Mouse (Mus musculus): Measurements from ENCODE around the gene Arfgef3. TPM values are rescaled to one million over a fixed set of nuclear protein-coding genes. Genes with fewer than 3 reads are reported as not detected.
"Not testable (repeated sequence)": the region's sequence is repeated elsewhere in the genome, so short reads cannot be mapped to it uniquely, and the experiment has no call there.

The Arfgef3 gene
- polyA plus RNA-seq, 1 experiment from 2014 or later, result 2.8 TPM

- Histone ChIP-seq H3K27me3 (no peaks in the 10 kb centered on the region), H3K27ac (no peak overlapping the region), H3K4me2 (replicated peaks) (no peak overlapping the region), H3K4me1 (no peaks in the 10 kb centered on the region), H3K4me3 (no peak overlapping the region), H3K36me3 (no peaks in the 10 kb centered on the region), H3K9ac (no peak overlapping the region), H3K9me3 (replicated peaks) (no peaks in the 10 kb centered on the region)
- ATAC-seq (ENCODE audit: low FRiP score), result no peak
- 87% methylated on average over 7 of the region's 7 CpGs for WGBS
Observed at GRCm38 (mm10) chr10:18634405-18634985, 109.3 kb downstream of the Arfgef3 start.

GRCm38 (mm10) chr10:18630498-18630897, 113.3 kb downstream of the Arfgef3 start:
- 82% methylated on average over 8 of the region's 8 CpGs for WGBS
- Histone ChIP-seq H3K4me2 (replicated peaks) (no peak overlapping the region), H3K4me1 (no peaks in the 10 kb centered on the region), H3K9ac (no peak overlapping the region), H3K4me3 (no peak overlapping the region), H3K36me3 (0 out of 2 replicates have a peak, but pooled peaks cover 3% of the 10 kb centered on the region), H3K27ac (no peak overlapping the region), H3K27me3 (no peaks in the 10 kb centered on the region), H3K9me3 (replicated peaks) (no peaks in the 10 kb centered on the region)
- ATAC-seq (ENCODE audit: low FRiP score), result no peak

GRCm38 (mm10) chr10:18627530-18627929, 116.2 kb downstream of the Arfgef3 start:
- no peaks in the 10 kb centered on the region for H3K4me1 ChIP-seq
- H3K27me3 ChIP-seq, result no peaks in the 10 kb centered on the region
- no peak overlapping the region for H3K4me3 ChIP-seq
- H3K9ac ChIP-seq, result no peak overlapping the region
- no peak for ATAC-seq (ENCODE audit: low FRiP score)
- H3K36me3 ChIP-seq, result 0 out of 2 replicates have a peak, but pooled peaks cover 3% of the 10 kb centered on the region
- WGBS, result 83% methylated on average over 6 of the region's 6 CpGs
- H3K4me2 ChIP-seq (replicated peaks), result no peak overlapping the region
- no peaks in the 10 kb centered on the region for H3K9me3 ChIP-seq (replicated peaks)
- H3K27ac ChIP-seq, result no peak overlapping the region

GRCm38 (mm10) chr10:18612796-18613195, 131.0 kb downstream of the Arfgef3 start:
- no peak overlapping the region for H3K27ac ChIP-seq
- no peaks in the 10 kb centered on the region for H3K9me3 ChIP-seq (replicated peaks)
- no peak for ATAC-seq (ENCODE audit: low FRiP score)
- WGBS, result 88% methylated on average over 2 of the region's 2 CpGs
- H3K4me1 ChIP-seq, result no peaks in the 10 kb centered on the region
- no peak overlapping the region for H3K9ac ChIP-seq
- no peaks in the 10 kb centered on the region for H3K27me3 ChIP-seq
- no peak overlapping the region for H3K4me2 ChIP-seq (replicated peaks)
- H3K36me3 ChIP-seq, result no peaks in the 10 kb centered on the region
- no peak overlapping the region for H3K4me3 ChIP-seq

- H3K4me1 ChIP-seq; ATAC-seq (ENCODE audit: low FRiP score); H3K27me3 ChIP-seq; H3K9me3 ChIP-seq (replicated peaks); H3K4me2 ChIP-seq (replicated peaks); H3K27ac ChIP-seq; H3K4me3 ChIP-seq; H3K36me3 ChIP-seq; H3K9ac ChIP-seq: not testable (repeated sequence)
- WGBS, result 48% methylated on average over 5 of the region's 5 CpGs
Observed at GRCm38 (mm10) chr10:18604827-18605535, 138.8 kb downstream of the Arfgef3 start.

GRCm38 (mm10) chr10:18602030-18602429, 141.7 kb downstream of the Arfgef3 start:
- 16% methylated on average over 4 of the region's 4 CpGs for WGBS
- H3K4me1 ChIP-seq, result no peaks in the 10 kb centered on the region

GRCm38 (mm10) chr10:18597601-18598000, 146.1 kb downstream of the Arfgef3 start:
- no peak overlapping the region for H3K4me3 ChIP-seq
- H3K27ac ChIP-seq, result no peak overlapping the region
- WGBS, result 90% methylated on average over 6 of the region's 6 CpGs
- H3K4me1 ChIP-seq, result no peaks in the 10 kb centered on the region
- no peak overlapping the region for H3K4me2 ChIP-seq (replicated peaks)
- peaks cover 7% of the 10 kb centered on the region; the same call in 1 of the 2 replicates for H3K36me3 ChIP-seq
- no peak overlapping the region for H3K9ac ChIP-seq
- no peak for ATAC-seq (ENCODE audit: low FRiP score)
- no peaks in the 10 kb centered on the region for H3K9me3 ChIP-seq (replicated peaks)
- no peaks in the 10 kb centered on the region for H3K27me3 ChIP-seq

More at GRCm38 (mm10) chr10:18602030-18602429, 141.7 kb downstream of the Arfgef3 start:
- Histone ChIP-seq H3K4me3 (no peak overlapping the region), H3K4me2 (replicated peaks) (no peak overlapping the region), H3K36me3 (peaks cover 4% of the 10 kb centered on the region; the same call in 1 of the 2 replicates), H3K27ac (no peak overlapping the region), H3K9ac (no peak overlapping the region), H3K27me3 (no peaks in the 10 kb centered on the region), H3K9me3 (replicated peaks) (no peaks in the 10 kb centered on the region)
- ATAC-seq (ENCODE audit: low FRiP score), result no peak

GRCm38 (mm10) chr10:18589455-18589854, 154.3 kb downstream of the Arfgef3 start:
- no peak overlapping the region for H3K4me3 ChIP-seq
- H3K9me3 ChIP-seq (replicated peaks), result no peaks in the 10 kb centered on the region
- no peak for ATAC-seq (ENCODE audit: low FRiP score)
- H3K9ac ChIP-seq, result no peak overlapping the region
- no peaks in the 10 kb centered on the region for H3K27me3 ChIP-seq
- H3K4me2 ChIP-seq (replicated peaks), result no peak overlapping the region
- peaks cover 10% of the 10 kb centered on the region for H3K36me3 ChIP-seq
- H3K4me1 ChIP-seq, result no peaks in the 10 kb centered on the region
- H3K27ac ChIP-seq, result no peak overlapping the region
- 86% methylated on average over 5 of the region's 5 CpGs for WGBS

GRCm38 (mm10) chr10:18584188-18584587, 159.6 kb downstream of the Arfgef3 start:
- no peak for ATAC-seq (ENCODE audit: low FRiP score)
- WGBS, result 12% methylated on average over 7 of the region's 7 CpGs
- H3K36me3 ChIP-seq, result no peaks in the 10 kb centered on the region

GRCm38 (mm10) chr10:18572581-18572980, 171.2 kb downstream of the Arfgef3 start:
- no peaks in the 10 kb centered on the region for H3K4me1 ChIP-seq
- no peaks in the 10 kb centered on the region for H3K36me3 ChIP-seq
- WGBS, result 59% methylated on average over 2 of the region's 2 CpGs
- no peak overlapping the region for H3K27ac ChIP-seq
- H3K4me3 ChIP-seq, result no peak overlapping the region
- ATAC-seq (ENCODE audit: low FRiP score), result no peak
- H3K27me3 ChIP-seq, result no peaks in the 10 kb centered on the region
- no peaks in the 10 kb centered on the region for H3K9me3 ChIP-seq (replicated peaks)
- H3K4me2 ChIP-seq (replicated peaks), result no peak overlapping the region
- no peak overlapping the region for H3K9ac ChIP-seq

More at GRCm38 (mm10) chr10:18584188-18584587, 159.6 kb downstream of the Arfgef3 start:
- Histone ChIP-seq H3K4me3 (no peak overlapping the region), H3K27ac (no peak overlapping the region), H3K9me3 (replicated peaks) (no peaks in the 10 kb centered on the region), H3K9ac (no peak overlapping the region), H3K4me1 (no peaks in the 10 kb centered on the region), H3K27me3 (0 out of 2 replicates have a peak, but pooled peaks cover 2% of the 10 kb centered on the region), H3K4me2 (replicated peaks) (no peak overlapping the region)

GRCm38 (mm10) chr10:18562940-18563339, 180.8 kb downstream of the Arfgef3 start:
- H3K9me3 ChIP-seq (replicated peaks), result no peaks in the 10 kb centered on the region
- no peak for ATAC-seq (ENCODE audit: low FRiP score)
- H3K4me2 ChIP-seq (replicated peaks), result no peak overlapping the region
- no peak overlapping the region for H3K27ac ChIP-seq
- H3K9ac ChIP-seq, result no peak overlapping the region
- 8% methylated on average over 4 of the region's 4 CpGs for WGBS
- H3K27me3 ChIP-seq, result no peaks in the 10 kb centered on the region
- H3K4me1 ChIP-seq, result no peaks in the 10 kb centered on the region
- no peak overlapping the region for H3K4me3 ChIP-seq
- H3K36me3 ChIP-seq, result no peaks in the 10 kb centered on the region

GRCm38 (mm10) chr10:18561445-18561844, 182.3 kb downstream of the Arfgef3 start:
- WGBS, result 48% methylated on average over 5 of the region's 5 CpGs
- H3K27ac ChIP-seq, result no peak overlapping the region
- no peak for ATAC-seq (ENCODE audit: low FRiP score)

GRCm38 (mm10) chr10:18559076-18559475, 184.7 kb downstream of the Arfgef3 start:
- not testable (repeated sequence) for H3K4me1 ChIP-seq; H3K4me3 ChIP-seq; H3K27ac ChIP-seq; H3K36me3 ChIP-seq; H3K9me3 ChIP-seq (replicated peaks); H3K9ac ChIP-seq; H3K4me2 ChIP-seq (replicated peaks); ATAC-seq (ENCODE audit: low FRiP score); H3K27me3 ChIP-seq
- 87% methylated on average over 9 of the region's 9 CpGs for WGBS

More at GRCm38 (mm10) chr10:18561445-18561844, 182.3 kb downstream of the Arfgef3 start:
- H3K4me3 ChIP-seq, result no peak overlapping the region
- H3K36me3 ChIP-seq, result no peaks in the 10 kb centered on the region
- no peaks in the 10 kb centered on the region for H3K27me3 ChIP-seq
- no peaks in the 10 kb centered on the region for H3K9me3 ChIP-seq (replicated peaks)
- H3K9ac ChIP-seq, result no peak overlapping the region
- H3K4me2 ChIP-seq (replicated peaks), result no peak overlapping the region
- H3K4me1 ChIP-seq, result no peaks in the 10 kb centered on the region

Data from hindbrain, embryonic 12.5 days (tissue).